ENCODE assay signal across 20 mouse cellular contexts in the genomic region with DNA sequence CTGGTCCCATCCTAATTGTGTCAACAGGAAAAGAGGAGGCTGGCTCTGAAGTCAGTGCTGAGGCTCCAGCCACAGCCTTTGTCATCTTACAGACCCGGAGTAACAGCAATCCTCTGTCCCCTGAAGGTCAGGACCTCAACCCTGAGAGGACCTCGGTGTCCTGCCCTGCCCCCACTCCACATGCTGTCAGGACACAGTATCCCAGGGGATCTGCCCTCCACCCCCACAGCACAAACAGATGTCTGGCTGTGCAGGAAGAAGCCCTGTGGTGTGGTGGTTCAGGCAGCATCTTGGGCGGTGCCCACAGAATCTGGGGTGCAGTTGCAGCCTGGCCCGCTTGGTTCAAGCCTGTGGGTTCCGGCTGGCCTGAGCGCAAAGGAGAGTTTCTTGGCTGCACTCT. TPM values are rescaled to one million over a fixed set of nuclear protein-coding genes. Genes with fewer than 3 reads are reported as not detected.
A peak's percentile ranks its signal among the peaks of the same experiment; 100 is the strongest.
DNase-seq lines count a peak whose midpoint lies in the region; ATAC-seq and TF ChIP-seq lines count a peak whose summit lies in the region.
"Had no signal": no experiment of that assay in that cellular context is flagged by ENCODE, and none has a peak within 500 bp of the region (broad histone marks: within the 10 kb centered on the region; RNA-seq: fewer than 3 reads in every experiment).

No protein-coding gene starts in this region.

- no peak for DNase-seq in forebrain, embryonic 10.5 days (ENCODE audit: extremely low spot score, low spot score)
- DNase-seq in forebrain, postnatal 0 days: no peak
- DNase-seq in cerebellum, adult 11 months: no peak
- no peak for DNase-seq in heart, postnatal 10 days
- DNase-seq: adrenal gland, postnatal 25 days; cerebellum, adult 11-12 months; cerebellum, postnatal 14 days; heart, adult 18-20 months; heart, postnatal 4 days; liver; right cerebral cortex, postnatal 4 days; thymus, postnatal 4 days had no signal

- TF ChIP-seq CTCF in forebrain, postnatal 0 days (IDR thresholded peaks at IDR 0.05; ENCODE audit: low read depth): no peak
- no peak for TF ChIP-seq CTCF in C2C12 (IDR thresholded peaks at IDR 0.05; ENCODE audit: control insufficient read depth, insufficient read depth, insufficient read length)

- WGBS in forebrain, embryonic 10.5 days: 50% methylated on average over 6 of the region's 6 CpGs
- WGBS in forebrain, postnatal 0 days: 73% methylated on average over 6 of the region's 6 CpGs
- 46% methylated on average over 6 of the region's 6 CpGs for WGBS in intestine, embryonic 16.5 days
- 54% methylated on average over 6 of the region's 6 CpGs for WGBS in intestine, embryonic 15.5 days
- 51% methylated on average over 6 of the region's 6 CpGs for WGBS in limb, embryonic 12.5 days

- no peak overlapping the region for H3ac ChIP-seq in C2C12 (ENCODE audit: control insufficient read depth, insufficient read length, low read depth)

- H3K9ac ChIP-seq in forebrain, postnatal 0 days: no peak overlapping the region
- H3K9ac ChIP-seq in intestine, embryonic 16.5 days (ENCODE audit: low read depth, low read length): 0 out of 2 replicates have a peak overlapping the region, but pooled peaks have one; percentile 1
- H3K9ac ChIP-seq in intestine, embryonic 15.5 days: no peak overlapping the region
- H3K9ac ChIP-seq in limb, embryonic 12.5 days (replicated peaks): 0 out of 2 replicates have a peak overlapping the region, but pooled peaks have one; percentile 32
- H3K9ac ChIP-seq: embryonic facial prominence, embryonic 12.5 days; forebrain, embryonic 15.5 days; midbrain, embryonic 15.5 days had no signal

- no peak overlapping the region for H3K4me3 ChIP-seq in forebrain, embryonic 10.5 days
- no peak overlapping the region for H3K4me3 ChIP-seq in forebrain, postnatal 0 days (ENCODE audit: low read depth, low read length)
- H3K4me3 ChIP-seq in intestine, embryonic 16.5 days (ENCODE audit: low read length): no peak overlapping the region
- H3K4me3 ChIP-seq in intestine, embryonic 15.5 days (replicated peaks): no peak overlapping the region
- H3K4me3 ChIP-seq in C2C12 (ENCODE audit: insufficient read depth, poor library complexity, severe bottlenecking): no peak overlapping the region
- H3K4me3 ChIP-seq in limb, embryonic 12.5 days (replicated peaks): no peak overlapping the region
- H3K4me3 ChIP-seq: embryonic facial prominence, embryonic 12.5 days; forebrain, embryonic 15.5 days; midbrain, embryonic 15.5 days had no signal

- peaks cover 22% of the 10 kb centered on the region for H3K4me1 ChIP-seq in forebrain, embryonic 10.5 days
- H3K4me1 ChIP-seq in forebrain, postnatal 0 days (ENCODE audit: insufficient read depth): no peaks in the 10 kb centered on the region
- no peaks in the 10 kb centered on the region for H3K4me1 ChIP-seq in intestine, embryonic 16.5 days (ENCODE audit: control insufficient read depth, insufficient read depth, low read length)
- H3K4me1 ChIP-seq in intestine, embryonic 15.5 days (replicated peaks): 0 out of 2 replicates have a peak, but pooled peaks cover 5% of the 10 kb centered on the region
- H3K4me1 ChIP-seq in limb, embryonic 12.5 days (replicated peaks): peaks cover 12% of the 10 kb centered on the region
- H3K4me1 ChIP-seq: forebrain, embryonic 15.5 days; midbrain, embryonic 15.5 days had no signal

- H3K36me3 ChIP-seq in forebrain, embryonic 10.5 days (replicated peaks): no peaks in the 10 kb centered on the region
- H3K36me3 ChIP-seq in forebrain, postnatal 0 days (ENCODE audit: insufficient read depth): no peaks in the 10 kb centered on the region
- H3K36me3 ChIP-seq in intestine, embryonic 16.5 days (ENCODE audit: control insufficient read depth, insufficient read depth, low read length): no peaks in the 10 kb centered on the region
- H3K36me3 ChIP-seq in intestine, embryonic 15.5 days: no peaks in the 10 kb centered on the region
- H3K36me3 ChIP-seq in C2C12 (ENCODE audit: control insufficient read depth, insufficient read depth): no peaks in the 10 kb centered on the region
- H3K36me3 ChIP-seq in limb, embryonic 12.5 days: no peaks in the 10 kb centered on the region
- H3K36me3 ChIP-seq: embryonic facial prominence, embryonic 12.5 days; forebrain, embryonic 15.5 days; midbrain, embryonic 15.5 days had no signal

- no peak; the same call in 1 of the 2 replicates for ATAC-seq in forebrain, postnatal 0 days
- ATAC-seq in intestine, embryonic 16.5 days: no peak
- no peak for ATAC-seq in intestine, embryonic 15.5 days
- no peak for ATAC-seq in limb, embryonic 12.5 days (ENCODE audit: insufficient number of reproducible peaks, insufficient read depth, low FRiP score, low TSS enrichment, low read depth)
- ATAC-seq: forebrain, embryonic 15.5 days; lung, postnatal 0 days; midbrain, embryonic 15.5 days had no signal

- H3K27ac ChIP-seq in forebrain, embryonic 10.5 days: peak overlapping the region; percentile 70
- no peak overlapping the region for H3K27ac ChIP-seq in forebrain, postnatal 0 days (ENCODE audit: low read depth, low read length)
- H3K27ac ChIP-seq in intestine, embryonic 16.5 days (ENCODE audit: low read length): no peak overlapping the region
- H3K27ac ChIP-seq in intestine, embryonic 15.5 days: no peak overlapping the region
- H3K27ac ChIP-seq in limb, embryonic 12.5 days: no peak overlapping the region
- H3K27ac ChIP-seq: embryonic facial prominence, embryonic 12.5 days; forebrain, embryonic 15.5 days; midbrain, embryonic 15.5 days had no signal

- no peaks in the 10 kb centered on the region for H3K79me3 ChIP-seq in C2C12 (ENCODE audit: low read depth)

- intact Hi-C loops in heart, postnatal 10 days (cut with DNase I): no loop called here

- no peaks in the 10 kb centered on the region for H3K27me3 ChIP-seq in forebrain, embryonic 10.5 days (ENCODE audit: poor library complexity, severe bottlenecking)
- no peaks in the 10 kb centered on the region for H3K27me3 ChIP-seq in forebrain, postnatal 0 days (ENCODE audit: insufficient read depth, low read length)
- no peaks in the 10 kb centered on the region for H3K27me3 ChIP-seq in intestine, embryonic 16.5 days (replicated peaks; ENCODE audit: control insufficient read depth, insufficient read depth, low read length)
- H3K27me3 ChIP-seq in intestine, embryonic 15.5 days (replicated peaks): no peaks in the 10 kb centered on the region
- no peaks in the 10 kb centered on the region for H3K27me3 ChIP-seq in C2C12 (ENCODE audit: control insufficient read depth, insufficient read depth, insufficient read length)
- H3K27me3 ChIP-seq in limb, embryonic 12.5 days: no peaks in the 10 kb centered on the region
- H3K27me3 ChIP-seq: forebrain, embryonic 15.5 days; midbrain, embryonic 15.5 days had no signal

- no peaks in the 10 kb centered on the region for H3K79me2 ChIP-seq in C2C12 (ENCODE audit: control insufficient read depth, insufficient read depth)

- H3K4me2 ChIP-seq in forebrain, postnatal 0 days (ENCODE audit: low read depth): no peak overlapping the region
- no peak overlapping the region for H3K4me2 ChIP-seq in intestine, embryonic 16.5 days (ENCODE audit: low read depth, low read length)
- no peak overlapping the region for H3K4me2 ChIP-seq in intestine, embryonic 15.5 days (replicated peaks)
- H3K4me2 ChIP-seq in limb, embryonic 12.5 days: no peak overlapping the region
- H3K4me2 ChIP-seq: embryonic facial prominence, embryonic 12.5 days; forebrain, embryonic 15.5 days; midbrain, embryonic 15.5 days had no signal

- no peaks in the 10 kb centered on the region for H3K9me3 ChIP-seq in forebrain, embryonic 10.5 days
- H3K9me3 ChIP-seq in forebrain, postnatal 0 days (ENCODE audit: low read length): no peaks in the 10 kb centered on the region
- H3K9me3 ChIP-seq in intestine, embryonic 16.5 days (ENCODE audit: control insufficient read depth, low read length): no peaks in the 10 kb centered on the region
- no peaks in the 10 kb centered on the region; the same call in 1 of the 2 replicates for H3K9me3 ChIP-seq in intestine, embryonic 15.5 days
- H3K9me3 ChIP-seq in limb, embryonic 12.5 days: no peaks in the 10 kb centered on the region
- H3K9me3 ChIP-seq: embryonic facial prominence, embryonic 12.5 days; forebrain, embryonic 15.5 days; midbrain, embryonic 15.5 days had no signal

TF ChIP-seq in C2C12, 6 proteins besides CTCF, POLR2A, EP300 and RAD21:
- TF ChIP-seq MAX (IDR thresholded peaks at IDR 0.05) (no peak), MYOD1 (IDR thresholded peaks at IDR 0.05; ENCODE audit: control insufficient read depth, insufficient read length, low read depth) (peak; percentile 40)

RNA-seq across cellular contexts. Expression of a gene that starts 48.9 kb away (rescaled TPM):
- polyA plus RNA-seq in forebrain, embryonic 10.5 days (2016; fragmentation: Nextera tagmentation; extraction: Ambion mirVana): 95.2 and 99.2 TPM in 2 replicates
- total RNA-seq in forebrain, postnatal 0 days (2014; rRNA removed): 132 and 173 TPM in 2 replicates
- 47.4 and 52.8 TPM in 2 replicates for polyA plus RNA-seq in forebrain, postnatal 0 days (2015; fragmentation: Nextera tagmentation; extraction: Ambion mirVana)
- 24.9 and 25.0 TPM in 2 replicates for polyA plus RNA-seq in intestine, embryonic 16.5 days (2015; fragmentation: Nextera tagmentation; extraction: Ambion mirVana)
- 36.8 and 37.7 TPM in 2 replicates for polyA plus RNA-seq in intestine, embryonic 15.5 days (2015; fragmentation: Nextera tagmentation; extraction: Ambion mirVana)
- 380 TPM for polyA plus RNA-seq in C2C12 (2012; fragmentation: generic; extraction: Trizol)
- polyA plus RNA-seq in limb, embryonic 12.5 days (2016; fragmentation: Nextera tagmentation; extraction: Ambion mirVana): 82.2 and 87.9 TPM in 2 replicates
- total RNA-seq in heart, postnatal 10 days (2021): 100 to 1,000 TPM; 154 to 168 TPM

Comparison
In these comparisons a context has a peak if more than half of its experiments do, and no peak if none do; other contexts are left out.
1. H3K9ac ChIP-seq: peak in intestine, embryonic 16.5 days (single experiment) and limb, embryonic 12.5 days (single experiment); none in forebrain, postnatal 0 days (single experiment) and intestine, embryonic 15.5 days (single experiment).